Mouse (Mus musculus) heart, embryonic 14.5 days (tissue): ENCODE measurements around the gene Rbpjl. TPM values are rescaled to one million over a fixed set of nuclear protein-coding genes. Genes with fewer than 3 reads are reported as not detected.

Experiments
- ATAC-seq: fragments of 200-750 bp; cut with Nextera tagmentation; 2 replicates; pipeline ENCODE4 v1.8.0; 2017; ENCODE audit warnings: low read depth, moderate TSS enrichment; ENCODE audit not compliant: insufficient number of reproducible peaks, insufficient read depth, low FRiP score
- H3K27ac ChIP-seq, 2 experiments: fragments of 200-500 bp in 1 of 2; fragments of 300-500 bp in 1 of 2; sonication (generic) in 1 of 2; replicated peaks in 1 of 2; 2 replicates each; pipeline ENCODE4 v1.5.1; 2012 to 2014; ENCODE audit warnings: low read depth in 2 of 2, low read length in 2 of 2, control low read depth in 1 of 2, mild to moderate bottlenecking in 1 of 2, mixed read lengths in 1 of 2; ENCODE audit not compliant: control insufficient read depth in 1 of 2, insufficient read depth in 1 of 2
- H3K27me3 ChIP-seq: fragments of 300-500 bp; sonication (generic); 2 replicates; pipeline ENCODE4 v1.6.1; 2014; ENCODE audit warnings: mild to moderate bottlenecking, low read length, control low read depth; ENCODE audit not compliant: control insufficient read depth, insufficient read depth
- H3K36me3 ChIP-seq: fragments of 300-500 bp; sonication (generic); 2 replicates; pipeline ENCODE4 v1.6.1; 2014; ENCODE audit warnings: mild to moderate bottlenecking, control low read depth, low read length, mixed read lengths; ENCODE audit not compliant: control insufficient read depth, insufficient read depth
- H3K4me1 ChIP-seq, 2 experiments: fragments of 200-500 bp in 1 of 2; fragments of 300-500 bp in 1 of 2; sonication (generic) in 1 of 2; 2 replicates each; pipeline ENCODE4 v1.6.1; 2012 to 2014; ENCODE audit warnings: low read length in 2 of 2, control low read depth in 1 of 2, mixed read lengths in 1 of 2; ENCODE audit not compliant: control insufficient read depth in 2 of 2, insufficient read depth in 2 of 2
- H3K4me2 ChIP-seq: fragments of 300-500 bp; sonication (generic); 2 replicates; pipeline ENCODE4 v1.6.1; 2014; ENCODE audit warnings: mild to moderate bottlenecking, low read length
- H3K4me3 ChIP-seq, 2 experiments: fragments of 200-500 bp in 1 of 2; fragments of 300-500 bp in 1 of 2; sonication (generic) in 1 of 2; 2 replicates each; pipeline ENCODE4 v1.5.1; 2012 to 2014; ENCODE audit warnings: low read length in 2 of 2, mild to moderate bottlenecking in 2 of 2, control low read depth in 1 of 2, low read depth in 1 of 2, moderate library complexity in 1 of 2; ENCODE audit not compliant: control insufficient read depth in 1 of 2, insufficient read depth in 1 of 2
- H3K9ac ChIP-seq: fragments of 300-500 bp; sonication (generic); 2 replicates; pipeline ENCODE4 v1.6.1; 2014; ENCODE audit warnings: mild to moderate bottlenecking, low read length
- H3K9me3 ChIP-seq: fragments of 300-500 bp; sonication (generic); 2 replicates; pipeline ENCODE4 v1.6.1; 2016; ENCODE audit warnings: low read length, control low read depth; ENCODE audit not compliant: control insufficient read depth
- WGBS: fragments of 180-500 bp; shearing (Covaris S2); extraction: QIAGEN DNeasy Blood & Tissue Kit; methylation state at CpG from one replicate; pipeline ENCODE4 v1.1.7; 2014; 5-methylcytosine and 5-hydroxymethylcytosine counted together
- polyA plus RNA-seq: library from polyadenylated mRNA; unstranded; fragments of >200 nt; fragmentation: Nextera tagmentation; extraction: Ambion mirVana; gene quantifications from 2 replicates; pipeline ENCODE4 v1.2.1, GENCODE M21; 2014

Gene Rbpjl
- polyA plus RNA-seq, 1 experiment from 2014 or later, result 0.05 TPM

DNA sequence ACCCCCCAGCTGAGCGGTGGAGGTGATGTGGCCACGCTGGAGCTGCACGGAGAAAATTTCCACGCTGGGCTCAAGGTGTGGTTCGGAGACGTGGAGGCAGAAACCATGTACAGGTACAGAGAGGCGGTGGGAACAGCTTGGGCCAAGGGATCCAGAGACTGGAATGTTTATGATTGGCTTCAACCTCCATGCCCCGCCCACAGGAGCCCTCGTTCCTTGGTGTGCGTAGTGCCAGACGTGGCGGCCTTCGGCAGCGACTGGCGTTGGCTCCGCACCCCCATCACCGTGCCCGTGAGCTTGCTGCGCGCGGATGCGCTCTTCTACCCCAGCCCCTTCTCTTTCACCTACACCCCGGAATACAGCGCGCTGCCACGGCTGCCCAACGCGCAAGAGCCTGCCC, 11.2 kb downstream of the Rbpjl start:
- Histone ChIP-seq H3K27me3 (peaks cover 37% of the 10 kb centered on the region), H3K4me2 (peak overlapping the region; percentile 56), H3K27ac (no peak overlapping the region), H3K4me3 (peak overlapping the region in 1 of 2 experiments; percentile 17; a peak in 1 of 4 replicates), H3K36me3 (no peaks in the 10 kb centered on the region), H3K9me3 (no peaks in the 10 kb centered on the region), H3K4me1 (peaks cover 4 to 8% of the 10 kb centered on the region in 2 experiments; a peak in 2 of 4 replicates), H3K9ac (peak overlapping the region; percentile 34; the same call in 1 of the 2 replicates)
- WGBS, result 21% methylated on average over 28 of the region's 28 CpGs
- ATAC-seq, result no peak

GRCm38 (mm10) chr2:164414581-164414980, 11.6 kb downstream of the Rbpjl start:
- Histone ChIP-seq H3K4me2 (peak overlapping the region; percentile 56), H3K4me1 (peaks cover 4 to 8% of the 10 kb centered on the region in 2 experiments; a peak in 2 of 4 replicates), H3K9ac (peak overlapping the region; percentile 34; the same call in 1 of the 2 replicates), H3K27ac (no peak overlapping the region), H3K4me3 (peak overlapping the region in 1 of 2 experiments; percentile 17; a peak in 1 of 4 replicates), H3K9me3 (no peaks in the 10 kb centered on the region), H3K36me3 (no peaks in the 10 kb centered on the region), H3K27me3 (peaks cover 33% of the 10 kb centered on the region)
- ATAC-seq, result no peak
- WGBS, result 58% methylated on average over 10 of the region's 10 CpGs

- no peak for ATAC-seq
- Histone ChIP-seq H3K27me3 (peaks cover 16% of the 10 kb centered on the region), H3K9ac (no peak overlapping the region), H3K4me1 (peaks cover 4 to 8% of the 10 kb centered on the region in 2 experiments; a peak in 2 of 4 replicates), H3K27ac (no peak overlapping the region), H3K4me2 (no peak overlapping the region), H3K4me3 (no peak overlapping the region), H3K9me3 (no peaks in the 10 kb centered on the region), H3K36me3 (no peaks in the 10 kb centered on the region)
- 1% methylated on average over 2 of the region's 2 CpGs for WGBS
Observed at GRCm38 (mm10) chr2:164417198-164417597, 14.3 kb downstream of the Rbpjl start.

GRCm38 (mm10) chr2:164418308-164418875, 15.5 kb downstream of the Rbpjl start:
- WGBS, result 35% methylated on average over 3 of the region's 3 CpGs
- H3K27ac ChIP-seq, result no peak overlapping the region
- peaks cover 16% of the 10 kb centered on the region for H3K27me3 ChIP-seq

GRCm38 (mm10) chr2:164419489-164419888, 16.5 kb downstream of the Rbpjl start:
- H3K4me2 ChIP-seq, result no peak overlapping the region
- peaks cover 0 to 6% of the 10 kb centered on the region in 2 experiments; a peak in 2 of 4 replicates for H3K4me1 ChIP-seq
- H3K36me3 ChIP-seq, result peaks cover 12% of the 10 kb centered on the region; the same call in 1 of the 2 replicates
- no peak overlapping the region for H3K27ac ChIP-seq
- no peak overlapping the region for H3K4me3 ChIP-seq
- WGBS, result 9% methylated on average over 3 of the region's 3 CpGs
- no peaks in the 10 kb centered on the region for H3K9me3 ChIP-seq
- H3K27me3 ChIP-seq, result peaks cover 6% of the 10 kb centered on the region
- no peak overlapping the region for H3K9ac ChIP-seq
- no peak for ATAC-seq

More at GRCm38 (mm10) chr2:164418308-164418875, 15.5 kb downstream of the Rbpjl start:
- no peak overlapping the region for H3K9ac ChIP-seq
- no peak overlapping the region for H3K4me3 ChIP-seq
- H3K4me2 ChIP-seq, result no peak overlapping the region
- ATAC-seq, result no peak
- no peaks in the 10 kb centered on the region for H3K9me3 ChIP-seq
- H3K4me1 ChIP-seq, result peaks cover 4 to 8% of the 10 kb centered on the region in 2 experiments; a peak in 2 of 4 replicates
- peaks cover 2% of the 10 kb centered on the region; the same call in 1 of the 2 replicates for H3K36me3 ChIP-seq

DNA sequence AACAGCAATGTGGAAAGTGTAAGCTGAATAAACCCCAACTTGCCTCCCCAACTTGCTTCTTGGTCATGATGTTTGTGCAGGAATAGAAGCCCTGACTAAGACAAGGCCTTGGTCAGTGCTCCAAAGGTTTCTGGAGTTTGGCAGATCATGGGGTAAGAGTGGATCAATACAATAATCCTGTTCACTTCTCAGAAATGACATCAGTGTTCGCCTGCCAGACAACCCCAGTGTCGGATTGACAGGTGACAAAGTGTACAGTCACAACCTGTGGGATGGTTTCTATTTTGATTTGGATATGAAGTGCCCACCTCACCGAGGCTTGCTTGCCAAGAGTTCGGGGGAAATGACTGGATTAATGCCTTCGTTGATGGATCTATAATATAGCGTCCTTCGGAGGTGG, 18.4 kb downstream of the Rbpjl start:
- Histone ChIP-seq H3K4me2 (no peak overlapping the region), H3K9me3 (no peaks in the 10 kb centered on the region), H3K4me1 (peaks cover 0 to 6% of the 10 kb centered on the region in 2 experiments; a peak in 2 of 4 replicates), H3K27me3 (no peaks in the 10 kb centered on the region), H3K27ac (no peak overlapping the region), H3K4me3 (no peak overlapping the region), H3K9ac (no peak overlapping the region), H3K36me3 (peaks cover 24% of the 10 kb centered on the region; the same call in 1 of the 2 replicates)
- WGBS, result 83% methylated on average over 7 of the region's 7 CpGs
- ATAC-seq, result no peak

GRCm38 (mm10) chr2:164421979-164422378, 19.0 kb downstream of the Rbpjl start:
- no peak for ATAC-seq

More at GRCm38 (mm10) chr2:164421979-164422378, 19.0 kb downstream of the Rbpjl start:
- peaks cover 0 to 6% of the 10 kb centered on the region in 2 experiments; a peak in 2 of 4 replicates for H3K4me1 ChIP-seq
- H3K4me3 ChIP-seq, result no peak overlapping the region
- 84% methylated on average over 8 of the region's 8 CpGs for WGBS
- peaks cover 30% of the 10 kb centered on the region; the same call in 1 of the 2 replicates for H3K36me3 ChIP-seq
- no peak overlapping the region for H3K27ac ChIP-seq
- H3K27me3 ChIP-seq, result no peaks in the 10 kb centered on the region
- H3K4me2 ChIP-seq, result no peak overlapping the region
- H3K9me3 ChIP-seq, result no peaks in the 10 kb centered on the region
- H3K9ac ChIP-seq, result no peak overlapping the region
